Mouse (Mus musculus): Measurements from ENCODE around the gene Vangl2.

GRCm38 (mm10) chr1:171976826-171977539 lies 51.3 kb downstream of the Vangl2 start:
- no peak for TF ChIP-seq CTCF (IDR thresholded peaks at IDR 0.05; ENCODE audit: extremely low read depth, insufficient read length, insufficient replicate concordance, low read depth, low read length)
- no peak for TF ChIP-seq POLR2A (IDR thresholded peaks at IDR 0.05; ENCODE audit: low read depth, low read length)

Measured in small intestine, adult 2 months (tissue).